Mouse (Mus musculus) thymus, adult 2 months (tissue): ENCODE measurements around the gene Unc13d.

Source experiments
- CTCF ChIP-seq: fragments of 200-500 bp; IDR thresholded peaks from 2 replicates; pipeline ENCODE4 v1.5.1; 2012; ENCODE audit warnings: mild to moderate bottlenecking, control low read depth, low read length, moderate library complexity, borderline replicate concordance; ENCODE audit not compliant: control insufficient read depth, poor library complexity, insufficient read depth; ENCODE audit errors: extremely low read depth
- POLR2A ChIP-seq: fragments of 200-500 bp; IDR thresholded peaks from 2 replicates; pipeline ENCODE4 v1.6.1; 2012; ENCODE audit warnings: mild to moderate bottlenecking, low read length, control low read depth, moderate library complexity; ENCODE audit not compliant: control insufficient read depth, poor library complexity, insufficient read depth; ENCODE audit errors: extremely low read depth

DNA sequence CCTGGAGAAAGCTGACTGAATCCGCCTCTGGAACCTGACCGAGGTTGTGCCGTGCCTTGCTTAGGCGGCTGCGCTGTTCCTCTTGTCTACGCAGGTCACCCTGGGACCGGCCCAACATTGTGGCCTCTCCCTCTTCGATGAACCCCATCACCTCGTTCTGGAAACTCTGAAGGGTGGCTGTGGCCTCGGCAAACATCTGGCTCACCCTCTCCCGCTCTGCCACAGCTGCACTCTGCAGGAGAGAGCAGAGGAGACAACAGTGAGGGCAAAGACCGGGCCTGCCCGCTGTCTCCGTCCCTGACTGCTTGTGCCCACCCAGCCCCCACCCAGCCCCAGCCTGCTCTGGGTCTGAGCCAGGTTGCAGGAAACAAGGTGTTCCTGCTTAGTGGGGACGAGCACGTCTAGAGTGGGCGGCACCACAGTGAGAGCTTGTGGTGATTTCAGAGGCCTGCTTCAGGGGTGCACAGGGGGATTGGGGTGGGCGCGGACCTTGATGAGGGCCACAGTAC, 30.1 kb upstream of the Unc13d start:
- TF ChIP-seq CTCF: no peak
- no peak for TF ChIP-seq POLR2A
